Mouse (Mus musculus): ENCODE results near the gene Slc22a18.

GRCm38 (mm10) chr7:143444955-143445648 lies 28.4 kb upstream of the Slc22a18 start:
- TF ChIP-seq USF1 (IDR thresholded peaks at IDR 0.05; ENCODE audit: low read depth, low read length) (no peak), POLR2A (IDR thresholded peaks at IDR 0.05; ENCODE audit: low read depth, low read length) (no peak), POLR2AphosphoS2 (IDR thresholded peaks at IDR 0.05; ENCODE audit: low read depth, low read length) (no peak), RAD21 (IDR thresholded peaks at IDR 0.05; ENCODE audit: low read depth, low read length) (no peak), SIN3A (IDR thresholded peaks at IDR 0.05; ENCODE audit: low read length) (no peak), EP300 (IDR thresholded peaks at IDR 0.05; ENCODE audit: low read length) (no peak), ELF1 (IDR thresholded peaks at IDR 0.05; ENCODE audit: low read depth, low read length) (no peak), MAFK (IDR thresholded peaks at IDR 0.05; ENCODE audit: insufficient replicate concordance, low read length) (no peak), JUND (conservative IDR thresholded peaks at IDR 0.05; ENCODE audit: low read depth, low read length) (no peak), ETS1 (conservative IDR thresholded peaks at IDR 0.05; ENCODE audit: low read depth, low read length) (no peak)
